Mouse (Mus musculus) G1E (cell line): ENCODE data around the gene Grid2.

Experiments
- CTCF ChIP-seq: IDR thresholded peaks from 2 replicates; pipeline ENCODE4 v1.5.1; 2012; ENCODE audit warnings: low read depth, low read length, inconsistent platforms, mixed read lengths
- GATA1 ChIP-seq: IDR thresholded peaks from 2 replicates; pipeline ENCODE4 v1.6.1; 2012; ENCODE audit warnings: borderline replicate concordance, low read length, inconsistent platforms, mixed read lengths
- POLR2AphosphoS5 ChIP-seq: IDR thresholded peaks from 2 replicates; pipeline ENCODE4 v1.6.1; 2012; ENCODE audit warnings: low read depth, low read length, inconsistent platforms; ENCODE audit not compliant: insufficient replicate concordance
- TAL1 ChIP-seq: conservative IDR thresholded peaks from 2 replicates; pipeline ENCODE4 v1.6.1; 2012; ENCODE audit warnings: low read depth, low read length, inconsistent platforms, mixed read lengths

- TF ChIP-seq CTCF (no peak), GATA1 (no peak), TAL1 (no peak), POLR2AphosphoS5 (no peak)
Observed at GRCm38 (mm10) chr6:63894714-63895113, 639.0 kb downstream of the Grid2 start.
